In genomic region chr13:55969473-55969872, GRCm38 (mm10) we compare ENCODE assay signal across 24 mouse cellular contexts.
A peak's percentile ranks its signal among the peaks of the same experiment; 100 is the strongest.
DNase-seq lines count a peak whose midpoint lies in the region; ATAC-seq and TF ChIP-seq lines count a peak whose summit lies in the region.
"Had no signal": no experiment of that assay in that cellular context is flagged by ENCODE, and none has a peak within 500 bp of the region (broad histone marks: within the 10 kb centered on the region; RNA-seq: fewer than 3 reads in every experiment).

No protein-coding gene starts in this region.

- TF ChIP-seq CTCF in liver, embryonic 14.5 days (IDR thresholded peaks at IDR 0.05; ENCODE audit: low read depth): peak; percentile 24; the same call in 1 of the 2 replicates

- no peak overlapping the region for H3K9ac ChIP-seq in liver, embryonic 14.5 days (replicated peaks)
- no peak overlapping the region for H3K9ac ChIP-seq in kidney, embryonic 15.5 days
- H3K9ac ChIP-seq: heart, embryonic 12.5 days; limb, embryonic 13.5 days; liver, embryonic 15.5 days; neural tube, embryonic 12.5 days had no signal

- H3K9me3 ChIP-seq in liver, embryonic 14.5 days (ENCODE audit: control insufficient read depth, low read length): no peaks in the 10 kb centered on the region; the same call in 1 of the 2 replicates
- no peaks in the 10 kb centered on the region for H3K9me3 ChIP-seq in kidney, embryonic 15.5 days (replicated peaks)
- H3K9me3 ChIP-seq: liver, embryonic 15.5 days had no signal

- no peaks in the 10 kb centered on the region for H3K27me3 ChIP-seq in liver, embryonic 14.5 days (ENCODE audit: control insufficient read depth, insufficient read depth, low read length)
- H3K27me3 ChIP-seq in kidney, embryonic 15.5 days: peaks cover 38% of the 10 kb centered on the region

- no peak overlapping the region for H3K4me2 ChIP-seq in liver, embryonic 14.5 days (ENCODE audit: low read depth)
- H3K4me2 ChIP-seq in kidney, embryonic 15.5 days: no peak overlapping the region
- H3K4me2 ChIP-seq: heart, embryonic 12.5 days; limb, embryonic 13.5 days; liver, embryonic 15.5 days; neural tube, embryonic 12.5 days had no signal

- no peak for ATAC-seq in liver, embryonic 14.5 days (ENCODE audit: insufficient read depth)
- ATAC-seq in kidney, embryonic 15.5 days (replicated peaks; ENCODE audit: low FRiP score): no peak
- ATAC-seq: forebrain, embryonic 14.5 days had no signal

- H3K36me3 ChIP-seq in liver, embryonic 14.5 days (replicated peaks; ENCODE audit: control insufficient read depth, insufficient read depth, low read depth): no peaks in the 10 kb centered on the region
- no peaks in the 10 kb centered on the region for H3K36me3 ChIP-seq in kidney, embryonic 15.5 days
- H3K36me3 ChIP-seq: heart, embryonic 12.5 days; limb, embryonic 13.5 days; liver, embryonic 15.5 days; neural tube, embryonic 12.5 days had no signal

- H3K4me1 ChIP-seq in liver, embryonic 14.5 days (replicated peaks; ENCODE audit: control insufficient read depth in 2 of 2, insufficient read depth in 2 of 2, low read length in 1 of 2): no peaks in the 10 kb centered on the region
- 0 out of 2 replicates have a peak, but pooled peaks cover 4% of the 10 kb centered on the region for H3K4me1 ChIP-seq in kidney, embryonic 15.5 days
- H3K4me1 ChIP-seq: liver, embryonic 15.5 days had no signal

- WGBS in liver, embryonic 14.5 days (ENCODE audit: insufficient replicate concordance): 67% methylated on average over 4 of the region's 4 CpGs
- WGBS in kidney, embryonic 15.5 days: 91% methylated on average over 4 of the region's 4 CpGs

- TF ChIP-seq EP300 in liver, embryonic 14.5 days (IDR thresholded peaks at IDR 0.05; ENCODE audit: low read depth): no peak

- no peak for DNase-seq in liver, embryonic 14.5 days (ENCODE audit: low read depth in 3 of 3, low spot score in 3 of 3)
- no peak for DNase-seq in liver
- DNase-seq in A20 (ENCODE audit: low read depth, low spot score): peak; percentile 28
- DNase-seq in ES-CJ7 (ENCODE audit: low read depth, low spot score): peak; percentile 41
- peak; percentile 4 for DNase-seq in induced T-regulatory cell, adult 2 months (ENCODE audit: low read depth)
- DNase-seq in layer of hippocampus, postnatal 25 days (ENCODE audit: extremely low spot score in 1 of 2, low spot score in 1 of 2): no peak
- DNase-seq: adrenal gland, postnatal 10 days; cerebellum, adult 8-10 months; gastrocnemius, postnatal 10 days; heart, adult 11 months; heart, postnatal 10 days; kidney, adult 2 months; kidney, postnatal 10 days; layer of hippocampus, postnatal 36 days; midbrain, embryonic 14.5 days; right cerebral cortex, postnatal 25 days; spleen, adult 18-20 months; thymus, postnatal 25 days had no signal

- H3K4me3 ChIP-seq in liver, embryonic 14.5 days (ENCODE audit: insufficient read depth in 1 of 2, low read depth in 2 of 2, low read length in 2 of 2): no peak overlapping the region
- H3K4me3 ChIP-seq in kidney, embryonic 15.5 days (replicated peaks): no peak overlapping the region
- H3K4me3 ChIP-seq: heart, embryonic 12.5 days; limb, embryonic 13.5 days; liver, embryonic 15.5 days; neural tube, embryonic 12.5 days had no signal

- H3K27ac ChIP-seq in liver, embryonic 14.5 days: no peak overlapping the region
- H3K27ac ChIP-seq in kidney, embryonic 15.5 days: no peak overlapping the region
- H3K27ac ChIP-seq: limb, embryonic 13.5 days; liver, embryonic 15.5 days; neural tube, embryonic 12.5 days had no signal

Comparison
In these comparisons a context has a peak if more than half of its experiments do, and no peak if none do; other contexts are left out.
1. DNase-seq: peak in A20 (single experiment), ES-CJ7 (single experiment) and induced T-regulatory cell, adult 2 months (single experiment); none in liver, embryonic 14.5 days (0 of 3), liver (single experiment) and layer of hippocampus, postnatal 25 days (0 of 2).